Mouse (Mus musculus) adipose tissue, adult 10 weeks (tissue): ENCODE measurements around the gene Mks1. TPM values are rescaled to one million over a fixed set of nuclear protein-coding genes. Genes with fewer than 3 reads are reported as not detected.

Experiments
- polyA plus RNA-seq: library from polyadenylated mRNA; stranded (reverse); fragments of 350-450 nt; fragmentation: Illumina TruSeq; extraction: RNeasy Lipid Tissue Mini Kit (QIAGEN cat#74804); gene quantifications from one replicate; pipeline ENCODE4 v1.2.3, GENCODE M21; 2014; ENCODE audit warnings: low read depth, low replicate concordance

Gene Mks1
- 14.8 TPM for polyA plus RNA-seq

GRCm38 (mm10) chr11:87852690-87853596, at the start of gene Mks1:
Gene Mks1, plus strand, starts transcription at chr11:87853215.

GRCm38 (mm10) chr11:87828239-87828900, 24.6 kb upstream of the Mks1 start, which contains the start of gene Lpo:
Gene Lpo, minus strand, starts transcription at chr11:87828289.

GRCm38 (mm10) chr11:87875436-87875835, 22.4 kb downstream of the Mks1 start, which contains the start of gene Epx:
Gene Epx, minus strand, starts transcription at chr11:87875536.

GRCm38 (mm10) chr11:87892168-87892567, 39.2 kb downstream of the Mks1 start, which contains the start of gene Olfr462:
Gene Olfr462, minus strand, starts transcription at chr11:87892268.

GRCm38 (mm10) chr11:87897287-87897686, 44.3 kb downstream of the Mks1 start, which contains the start of gene Olfr463:
Gene Olfr463, minus strand, starts transcription at chr11:87897387.

Other genes with a start within 250 kb of the Mks1 start
- gene Hsf5, start 236.1 kb upstream of the Mks1 start, polyA plus RNA-seq: 2.6 TPM
- 21.6 TPM for gene Rnf43, start 190.5 kb upstream of the Mks1 start, polyA plus RNA-seq
- 69.9 TPM for gene Supt4a, start 115.7 kb upstream of the Mks1 start, polyA plus RNA-seq
- 4.8 TPM for gene Tspoap1, start 92.7 kb upstream of the Mks1 start, polyA plus RNA-seq
- gene Mpo, start 59.6 kb upstream of the Mks1 start, polyA plus RNA-seq: not detected
- gene Lpo, start 24.9 kb upstream of the Mks1 start, polyA plus RNA-seq: not detected
- gene Epx, start 22.3 kb downstream of the Mks1 start, polyA plus RNA-seq: not detected
- not detected for gene Olfr462, start 39.1 kb downstream of the Mks1 start, polyA plus RNA-seq
- gene Olfr463, start 44.2 kb downstream of the Mks1 start, polyA plus RNA-seq: not detected
- not detected for gene Olfr464, start 67.8 kb downstream of the Mks1 start, polyA plus RNA-seq
- gene Dynll2, start 134.3 kb downstream of the Mks1 start, polyA plus RNA-seq: 168 TPM
- gene Srsf1, start 194.2 kb downstream of the Mks1 start, polyA plus RNA-seq: 244 TPM
- gene Vezf1, start 215.1 kb downstream of the Mks1 start, polyA plus RNA-seq: 32.7 TPM
- 54.7 TPM for gene Cuedc1, start 244.8 kb downstream of the Mks1 start, polyA plus RNA-seq